46 mouse cellular contexts compared by ENCODE assay signal in the genomic region with DNA sequence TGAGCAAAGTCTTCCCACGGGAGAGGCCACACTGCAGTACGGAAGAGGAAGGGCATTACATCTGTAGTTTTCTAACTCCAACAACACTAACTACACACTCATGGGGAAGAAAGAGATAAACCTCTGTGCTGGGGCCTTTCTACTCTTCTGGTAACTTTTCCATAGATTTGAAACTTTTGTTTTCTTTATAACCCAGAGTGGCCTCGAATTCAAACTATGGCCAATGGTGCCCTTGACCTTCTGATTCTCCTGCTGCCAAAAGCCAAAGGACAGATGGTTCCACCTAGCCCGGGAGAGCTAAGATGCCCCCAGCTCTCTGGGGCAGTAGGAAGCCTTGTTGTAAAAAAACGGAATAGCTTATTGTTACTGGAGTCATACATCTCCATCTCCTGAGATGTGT. TPM values are rescaled to one million over a fixed set of nuclear protein-coding genes. Genes with fewer than 3 reads are reported as not detected.
"Had no signal": no experiment of that assay in that cellular context is flagged by ENCODE, and none has a peak within 500 bp of the region (broad histone marks: within the 10 kb centered on the region; RNA-seq: fewer than 3 reads in every experiment).

No protein-coding gene starts in this region.

- H3K9ac ChIP-seq: limb, embryonic 12.5 days; limb, embryonic 13.5 days; limb, embryonic 15.5 days; liver, embryonic 12.5 days; liver, embryonic 13.5 days; liver, embryonic 14.5 days; liver, embryonic 15.5 days; liver, postnatal 0 days; lung, embryonic 14.5 days; lung, embryonic 15.5 days; midbrain, embryonic 12.5 days; midbrain, embryonic 13.5 days; midbrain, embryonic 15.5 days; neural tube, embryonic 12.5 days had no signal

- H3K4me1 ChIP-seq: liver, embryonic 12.5 days; liver, embryonic 13.5 days; liver, embryonic 15.5 days; midbrain, embryonic 12.5 days; neural tube, embryonic 12.5 days had no signal

- DNase-seq: left cerebral cortex, postnatal 4 days; liver; liver, embryonic 13.5 days; liver, postnatal 0 days; lung, adult 18-20 months; lung, adult 2 months; lung, embryonic 14.5 days; lung, postnatal 10 days; lung, postnatal 14 days; lung, postnatal 36 days; lung, postnatal 4 days; midbrain, embryonic 14.5 days had no signal

- H3K36me3 ChIP-seq: limb, embryonic 10.5 days; limb, embryonic 12.5 days; limb, embryonic 13.5 days; limb, embryonic 15.5 days; liver, embryonic 12.5 days; liver, embryonic 13.5 days; liver, embryonic 15.5 days; lung, embryonic 15.5 days; midbrain, embryonic 12.5 days; midbrain, embryonic 13.5 days; midbrain, embryonic 15.5 days; neural tube, embryonic 12.5 days had no signal

- ATAC-seq: liver, embryonic 12.5 days; liver, postnatal 0 days; lung, postnatal 0 days; midbrain, embryonic 13.5 days; midbrain, embryonic 15.5 days had no signal

- H3K9me3 ChIP-seq: limb, embryonic 10.5 days; limb, embryonic 12.5 days; limb, embryonic 13.5 days; limb, embryonic 15.5 days; liver, embryonic 12.5 days; liver, embryonic 13.5 days; liver, embryonic 15.5 days; lung, embryonic 15.5 days; megakaryocyte, embryonic 14.5 days; midbrain, embryonic 12.5 days; midbrain, embryonic 13.5 days; midbrain, embryonic 15.5 days; neural tube, embryonic 12.5 days had no signal

- H3K4me3 ChIP-seq: left cerebral cortex, adult 2 months; limb, embryonic 10.5 days; limb, embryonic 12.5 days; limb, embryonic 13.5 days; limb, embryonic 15.5 days; liver, embryonic 12.5 days; liver, embryonic 13.5 days; liver, embryonic 15.5 days; lung, embryonic 15.5 days; megakaryocyte, embryonic 14.5 days; midbrain, embryonic 12.5 days; midbrain, embryonic 13.5 days; midbrain, embryonic 15.5 days; myocyte; neural tube, embryonic 12.5 days had no signal

- H3K4me2 ChIP-seq: limb, embryonic 12.5 days; limb, embryonic 13.5 days; limb, embryonic 15.5 days; liver, embryonic 11.5 days; liver, embryonic 12.5 days; liver, embryonic 13.5 days; liver, embryonic 15.5 days; lung, embryonic 14.5 days; lung, embryonic 15.5 days; midbrain, embryonic 12.5 days; midbrain, embryonic 13.5 days; midbrain, embryonic 15.5 days; neural tube, embryonic 12.5 days had no signal

- H3K27ac ChIP-seq: left cerebral cortex, adult 2 months; limb, embryonic 10.5 days; limb, embryonic 12.5 days; limb, embryonic 13.5 days; limb, embryonic 15.5 days; liver, embryonic 12.5 days; liver, embryonic 13.5 days; liver, embryonic 14.5 days; liver, embryonic 15.5 days; lung, embryonic 15.5 days; macrophage; midbrain, embryonic 12.5 days; midbrain, embryonic 13.5 days; midbrain, embryonic 15.5 days; neural tube, embryonic 12.5 days had no signal

RNA-seq across cellular contexts. Expression of a gene that starts 11.1 kb away (rescaled TPM):
- total RNA-seq: left cerebral cortex, adult 18-20 months; left cerebral cortex, adult 2 months; left cerebral cortex, adult 8-10 months; left cerebral cortex, postnatal 10 days; left cerebral cortex, postnatal 14 days; left cerebral cortex, postnatal 25 days; left cerebral cortex, postnatal 36 days; left cerebral cortex, postnatal 4 days; liver, adult 2 months; megakaryocyte progenitor cell, adult 5-6 weeks; megakaryocyte, adult 5-6 weeks; megakaryocyte-erythroid progenitor cell, adult 5-6 weeks; monocyte, adult 5-6 weeks had no signal
- polyA plus RNA-seq: liver, adult 2 months; liver, embryonic 11.5 days; liver, embryonic 12.5 days; liver, embryonic 13.5 days; liver, embryonic 14.5 days; liver, embryonic 15.5 days; liver, embryonic 16.5 days; liver, postnatal 0 days; lung, adult 2 months; lung, embryonic 14.5 days; lung, embryonic 15.5 days; lung, embryonic 16.5 days; lung, postnatal 0 days; macrophage; neural tube, embryonic 11.5 days had no signal

RNA-seq across cellular contexts. Expression of a gene that starts 22.3 kb away (rescaled TPM):
- total RNA-seq: left cerebral cortex, adult 18-20 months; left cerebral cortex, adult 2 months; left cerebral cortex, postnatal 10 days; left cerebral cortex, postnatal 14 days; left cerebral cortex, postnatal 25 days; left cerebral cortex, postnatal 36 days; left cerebral cortex, postnatal 4 days; megakaryocyte progenitor cell, adult 5-6 weeks; megakaryocyte, adult 5-6 weeks; megakaryocyte-erythroid progenitor cell, adult 5-6 weeks; monocyte, adult 5-6 weeks had no signal
- polyA plus RNA-seq: limb, embryonic 10.5 days; limb, embryonic 11.5 days; limb, embryonic 12.5 days; limb, embryonic 13.5 days; limb, embryonic 14.5 days; limb, embryonic 15.5 days; liver, embryonic 11.5 days; lung, embryonic 14.5 days; lung, embryonic 15.5 days; lung, embryonic 16.5 days; lung, postnatal 0 days; macrophage; midbrain, embryonic 12.5 days; midbrain, embryonic 13.5 days; midbrain, embryonic 14.5 days; midbrain, embryonic 15.5 days; myocyte; neural tube, embryonic 11.5 days; neural tube, embryonic 12.5 days had no signal

RNA-seq across cellular contexts. Expression of a gene that starts 42.8 kb away (rescaled TPM):
- total RNA-seq: left cerebral cortex, adult 8-10 months; left cerebral cortex, postnatal 14 days; left cerebral cortex, postnatal 25 days; left cerebral cortex, postnatal 36 days; liver, adult 2 months; megakaryocyte progenitor cell, adult 5-6 weeks; megakaryocyte, adult 5-6 weeks; megakaryocyte-erythroid progenitor cell, adult 5-6 weeks; monocyte, adult 5-6 weeks had no signal
- polyA plus RNA-seq: limb, embryonic 10.5 days; limb, embryonic 11.5 days; limb, embryonic 12.5 days; limb, embryonic 13.5 days; limb, embryonic 15.5 days; liver, adult 2 months; liver, embryonic 11.5 days; liver, embryonic 12.5 days; liver, embryonic 13.5 days; liver, embryonic 15.5 days; liver, embryonic 16.5 days; liver, postnatal 0 days; lung, embryonic 14.5 days; macrophage; midbrain, embryonic 12.5 days; midbrain, embryonic 13.5 days; midbrain, embryonic 14.5 days; midbrain, embryonic 15.5 days; myocyte; neural tube, embryonic 11.5 days; neural tube, embryonic 12.5 days had no signal

RNA-seq across cellular contexts. Expression of a gene that starts 44.0 kb away (rescaled TPM):
- total RNA-seq: left cerebral cortex, adult 18-20 months; left cerebral cortex, adult 2 months; left cerebral cortex, adult 8-10 months; left cerebral cortex, postnatal 14 days; left cerebral cortex, postnatal 25 days; left cerebral cortex, postnatal 36 days; megakaryocyte progenitor cell, adult 5-6 weeks; megakaryocyte, adult 5-6 weeks; megakaryocyte-erythroid progenitor cell, adult 5-6 weeks; monocyte, adult 5-6 weeks had no signal
- polyA plus RNA-seq: limb, embryonic 10.5 days; limb, embryonic 11.5 days; limb, embryonic 12.5 days; limb, embryonic 13.5 days; limb, embryonic 14.5 days; limb, embryonic 15.5 days; lung, adult 2 months; lung, embryonic 14.5 days; lung, embryonic 15.5 days; lung, postnatal 0 days; macrophage; midbrain, embryonic 12.5 days; midbrain, embryonic 13.5 days; midbrain, embryonic 15.5 days; myocyte; neural tube, embryonic 11.5 days; neural tube, embryonic 12.5 days had no signal
